ENCODE assay signal across 8 mouse cellular contexts in genomic region chr5:139377468-139378270, GRCm38 (mm10). TPM values are rescaled to one million over a fixed set of nuclear protein-coding genes. Genes with fewer than 3 reads are reported as not detected.
DNase-seq lines count a peak whose midpoint lies in the region; ATAC-seq and TF ChIP-seq lines count a peak whose summit lies in the region.

Gene Gpr146, plus strand, starts transcription at chr5:139377697.

- no peaks in the 10 kb centered on the region for H3K27me3 ChIP-seq in heart, adult 2 months (ENCODE audit: control insufficient read depth, insufficient read depth, low read length)
- no peaks in the 10 kb centered on the region for H3K27me3 ChIP-seq in liver, embryonic 12.5 days (replicated peaks)
- no peaks in the 10 kb centered on the region for H3K27me3 ChIP-seq in stomach, embryonic 16.5 days (ENCODE audit: control insufficient read depth, insufficient read depth, low read length)

- H3K79me2 ChIP-seq in heart, adult 2 months (replicated peaks; ENCODE audit: control insufficient read depth, insufficient read depth, low read length): no peaks in the 10 kb centered on the region

- no peaks in the 10 kb centered on the region for H3K9me3 ChIP-seq in liver, embryonic 12.5 days (replicated peaks)
- no peaks in the 10 kb centered on the region for H3K9me3 ChIP-seq in stomach, embryonic 16.5 days (replicated peaks; ENCODE audit: control insufficient read depth, low read length)

- ATAC-seq in liver, embryonic 12.5 days: peak; percentile 40
- no peak for ATAC-seq in stomach, embryonic 16.5 days (ENCODE audit: insufficient read depth, low FRiP score)

- TF ChIP-seq CTCF in heart, adult 2 months (IDR thresholded peaks at IDR 0.05): no peak

- H3K36me3 ChIP-seq in heart, adult 2 months (ENCODE audit: control insufficient read depth, insufficient read depth, low read length): no peaks in the 10 kb centered on the region; the same call in 1 of the 2 replicates
- H3K36me3 ChIP-seq in liver, embryonic 12.5 days: no peaks in the 10 kb centered on the region
- H3K36me3 ChIP-seq in stomach, embryonic 16.5 days (ENCODE audit: control insufficient read depth, insufficient read depth, low read length): no peaks in the 10 kb centered on the region

- peak; percentile 45 for DNase-seq in ovary, adult 18-20 months (ENCODE audit: low spot score)
- no peak for DNase-seq in ovary, postnatal 10 days (ENCODE audit: low spot score)
- DNase-seq in adrenal gland, postnatal 10 days: peak; percentile 83
- peak; percentile 81 to 85 for DNase-seq in heart, adult 2 months
- peak; percentile 79 to 83 for DNase-seq in kidney, adult 8-10 months
- no peak for DNase-seq in urinary bladder, postnatal 4 days (ENCODE audit: low spot score in 2 of 2)

- intact Hi-C loops in heart, adult 2 months (cut with DNase I): no loop called here

- 7% methylated on average over 18 of the region's 18 CpGs for WGBS in heart, adult 2 months
- WGBS in liver, embryonic 12.5 days (ENCODE audit: insufficient replicate concordance): 28% methylated on average over 18 of the region's 18 CpGs
- 56% methylated on average over 18 of the region's 18 CpGs for WGBS in stomach, embryonic 16.5 days

- peak within 1 kb of the TSS; percentile 27 for H3K4me3 ChIP-seq in heart, adult 2 months
- peak within 1 kb of the TSS; percentile 78 for H3K4me3 ChIP-seq in liver, embryonic 12.5 days
- no peak within 1 kb of the TSS for H3K4me3 ChIP-seq in stomach, embryonic 16.5 days (replicated peaks; ENCODE audit: low read length)

- H3K9ac ChIP-seq in heart, adult 2 months (ENCODE audit: low read depth, low read length): peak within 1 kb of the TSS; percentile 47
- peak within 1 kb of the TSS; percentile 83 for H3K9ac ChIP-seq in liver, embryonic 12.5 days
- H3K9ac ChIP-seq in stomach, embryonic 16.5 days (ENCODE audit: low read length): peak within 1 kb of the TSS; percentile 41; the same call in 1 of the 2 replicates

- TF ChIP-seq EP300 in heart, adult 2 months (IDR thresholded peaks at IDR 0.05; ENCODE audit: insufficient read depth, low read depth, low read length): peak; percentile 87; the same call in 1 of the 2 replicates

- peak; percentile 67 for TF ChIP-seq POLR2A in heart, adult 2 months (IDR thresholded peaks at IDR 0.05; ENCODE audit: insufficient read depth, low read depth, low read length)

- H3K27ac ChIP-seq in heart, adult 2 months: peak within 1 kb of the TSS; percentile 98
- peak within 1 kb of the TSS; percentile 100 for H3K27ac ChIP-seq in liver, embryonic 12.5 days
- peak within 1 kb of the TSS; percentile 75 for H3K27ac ChIP-seq in stomach, embryonic 16.5 days (ENCODE audit: low read length)

- peaks cover 36% of the 10 kb centered on the region for H3K4me1 ChIP-seq in heart, adult 2 months (ENCODE audit: control insufficient read depth, insufficient read depth, low read length)
- H3K4me1 ChIP-seq in liver, embryonic 12.5 days: peaks cover 95% of the 10 kb centered on the region
- peaks cover 36% of the 10 kb centered on the region for H3K4me1 ChIP-seq in stomach, embryonic 16.5 days (ENCODE audit: control insufficient read depth, insufficient read depth, low read length)

- peak within 1 kb of the TSS; percentile 91 for H3K4me2 ChIP-seq in liver, embryonic 12.5 days
- no peak within 1 kb of the TSS; the same call in 1 of the 2 replicates for H3K4me2 ChIP-seq in stomach, embryonic 16.5 days (ENCODE audit: low read depth, low read length)

RNA-seq across cellular contexts. Expression of gene Gpr146, which starts in this region (rescaled TPM):
- 10 to 100 TPM; 12.0 to 13.2 TPM for total RNA-seq in adrenal gland, postnatal 10 days (2021)
- total RNA-seq in heart, adult 2 months (2021): 10 to 100 TPM; 42.9 to 56.6 TPM
- 62.4 and 77.0 TPM in 2 replicates for polyA plus RNA-seq in heart, adult 2 months (2012; rRNA removed)
- polyA plus RNA-seq in liver, embryonic 12.5 days (2016; fragmentation: Nextera tagmentation; extraction: Ambion mirVana): 18.3 and 19.3 TPM in 2 replicates
- 3.1 and 4.2 TPM in 2 replicates for polyA plus RNA-seq in stomach, embryonic 16.5 days (2015; fragmentation: Nextera tagmentation; extraction: Ambion mirVana)

Comparison
In these comparisons a context has a peak if more than half of its experiments do, and no peak if none do; other contexts are left out.
1. DNase-seq: peak in ovary, adult 18-20 months (single experiment), adrenal gland, postnatal 10 days (single experiment), heart, adult 2 months (2 of 2) and kidney, adult 8-10 months (2 of 2); none in ovary, postnatal 10 days (single experiment) and urinary bladder, postnatal 4 days (0 of 2).
2. Peak in every context shown above with its lines, with median percentiles within 50 percentile points of each other: H3K27ac ChIP-seq and H3K9ac ChIP-seq.